Mouse (Mus musculus) intestine, postnatal 0 days (tissue): ENCODE data around the gene Gpr162. TPM values are rescaled to one million over a fixed set of nuclear protein-coding genes. Genes with fewer than 3 reads are reported as not detected.

Experiments
- ATAC-seq: fragments of 200-750 bp; cut with Nextera tagmentation; 2 replicates; pipeline ENCODE4 v1.8.0; 2017; ENCODE audit warnings: mild to moderate bottlenecking, moderate TSS enrichment, moderate library complexity
- H3K27ac ChIP-seq: fragments of 300-500 bp; sonication (generic); 2 replicates; pipeline ENCODE4 v1.5.1; 2014; ENCODE audit warnings: mild to moderate bottlenecking, low read depth, low read length, moderate library complexity
- H3K27me3 ChIP-seq: fragments of 300-500 bp; sonication (generic); replicated peaks from 2 replicates; pipeline ENCODE4 v1.6.1; 2014; ENCODE audit warnings: low read length, mixed read lengths; ENCODE audit not compliant: control insufficient read depth, insufficient read depth
- H3K36me3 ChIP-seq: fragments of 300-500 bp; sonication (generic); 2 replicates; pipeline ENCODE4 v1.6.1; 2014; ENCODE audit warnings: mild to moderate bottlenecking, moderate library complexity; ENCODE audit not compliant: control insufficient read depth, insufficient read depth
- H3K4me1 ChIP-seq: fragments of 300-500 bp; sonication (generic); replicated peaks from 2 replicates; pipeline ENCODE4 v1.6.1; 2014; ENCODE audit warnings: antibody characterized with exemption, low read length, mixed read lengths; ENCODE audit not compliant: control insufficient read depth, insufficient read depth
- H3K4me2 ChIP-seq: fragments of 300-500 bp; sonication (generic); replicated peaks from 2 replicates; pipeline ENCODE4 v1.6.1; 2014; ENCODE audit warnings: low read depth, mild to moderate bottlenecking, moderate library complexity
- H3K4me3 ChIP-seq: fragments of 300-500 bp; sonication (generic); 2 replicates; pipeline ENCODE4 v1.5.1; 2014; ENCODE audit warnings: low read depth, low read length
- H3K9ac ChIP-seq: fragments of 300-500 bp; sonication (generic); 2 replicates; pipeline ENCODE4 v1.6.1; 2014; ENCODE audit warnings: mild to moderate bottlenecking, low read depth, low read length
- H3K9me3 ChIP-seq: fragments of 300-500 bp; sonication (generic); 2 replicates; pipeline ENCODE4 v1.6.1; 2016; ENCODE audit warnings: mixed run types; ENCODE audit not compliant: control insufficient read depth
- CTCF ChIP-seq: sonication (generic); IDR thresholded peaks from 2 replicates; pipeline ENCODE4 v1.5.1; 2016; ENCODE audit warnings: low read depth, mild to moderate bottlenecking, control low read depth, antibody characterized with exemption, moderate library complexity
- WGBS: fragments of 180-500 bp; shearing (Covaris S2); extraction: QIAGEN DNeasy Blood & Tissue Kit; methylation state at CpG from one replicate; pipeline ENCODE4 v1.1.7; 2014; 5-methylcytosine and 5-hydroxymethylcytosine counted together
- polyA plus RNA-seq: library from polyadenylated mRNA; unstranded; fragments of >200 nt; fragmentation: Nextera tagmentation; extraction: Ambion mirVana; gene quantifications from 2 replicates; pipeline ENCODE4 v1.2.1, GENCODE M21; 2015

Gene Gpr162
- polyA plus RNA-seq, 1 experiment from 2014 or later, result 0.46 TPM

DNA sequence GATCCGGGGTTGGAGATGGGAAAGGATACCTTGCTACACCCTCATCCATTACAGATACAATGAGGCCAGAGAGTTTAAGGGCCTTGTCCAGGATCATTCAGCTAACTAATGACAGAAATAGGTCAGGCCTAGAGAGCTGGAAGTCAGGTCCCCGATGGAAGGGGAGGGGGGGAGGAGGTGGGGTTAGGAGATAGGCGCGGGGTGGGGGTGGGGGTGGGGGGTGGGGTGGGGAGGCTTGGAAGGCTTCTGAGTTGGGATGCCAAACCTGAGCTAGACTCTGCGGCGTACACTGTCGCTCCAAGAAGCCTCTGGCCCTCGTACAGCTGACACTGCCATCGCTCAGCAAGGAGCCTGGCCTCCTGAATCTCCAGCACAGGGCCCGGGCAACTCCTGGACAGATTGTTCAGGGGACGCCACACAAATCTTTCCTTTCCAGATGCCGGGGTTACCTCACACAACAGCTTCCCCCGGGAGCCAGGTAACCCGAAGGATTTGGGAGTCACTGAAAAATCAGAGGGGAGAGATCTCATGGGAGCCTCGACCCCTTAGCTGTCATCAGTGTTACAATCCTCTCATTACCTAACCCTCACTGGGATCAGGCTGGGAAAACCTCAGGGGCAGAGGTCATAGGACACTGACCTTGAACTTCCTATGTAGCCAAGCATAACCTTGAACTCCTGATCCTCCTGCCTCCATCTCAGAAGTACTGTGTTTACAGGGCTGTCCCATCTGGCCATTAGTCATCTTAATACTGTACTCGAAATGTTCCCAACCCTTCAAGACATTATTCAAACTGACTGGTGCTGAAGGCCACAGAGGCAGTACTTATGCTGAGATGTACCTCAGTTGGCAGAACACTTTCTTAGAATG, 41.4 kb upstream of the Gpr162 start:
- no peak overlapping the region for H3K4me3 ChIP-seq
- WGBS, result 53% methylated on average over 16 of the region's 16 CpGs
- no peak for ATAC-seq

GRCm38 (mm10) chr6:124904161-124904981, 40.6 kb upstream of the Gpr162 start:
- Histone ChIP-seq H3K27ac (peak overlapping the region; percentile 92), H3K9ac (peak overlapping the region; percentile 58), H3K4me3 (peak overlapping the region; percentile 52), H3K4me1 (no peaks in the 10 kb centered on the region), H3K9me3 (no peaks in the 10 kb centered on the region), H3K27me3 (peaks cover under 1% of the 10 kb centered on the region; the same call in 1 of the 2 replicates), H3K36me3 (no peaks in the 10 kb centered on the region), H3K4me2 (peak overlapping the region; percentile 86)
- peak; percentile 78 for ATAC-seq
- 10% methylated on average over 24 of the region's 24 CpGs for WGBS
- peak; percentile 74 for TF ChIP-seq CTCF

More for the DNA sequence above, 41.4 kb upstream of the Gpr162 start:
- Histone ChIP-seq H3K4me1 (no peaks in the 10 kb centered on the region), H3K27me3 (peaks cover 9% of the 10 kb centered on the region; the same call in 1 of the 2 replicates), H3K4me2 (peak overlapping the region; percentile 86), H3K27ac (peak overlapping the region; percentile 92; the same call in 1 of the 2 replicates), H3K9ac (no peak overlapping the region), H3K36me3 (no peaks in the 10 kb centered on the region), H3K9me3 (no peaks in the 10 kb centered on the region)
- TF ChIP-seq CTCF, result no peak

GRCm38 (mm10) chr6:124903580-124904151, 39.9 kb upstream of the Gpr162 start:
- H3K36me3 ChIP-seq, result no peaks in the 10 kb centered on the region
- H3K9ac ChIP-seq, result peak overlapping the region; percentile 58; the same call in 1 of the 2 replicates
- WGBS, result under 1% methylated on average over 23 of the region's 23 CpGs
- no peaks in the 10 kb centered on the region for H3K4me1 ChIP-seq
- peak; percentile 76 for ATAC-seq
- no peaks in the 10 kb centered on the region for H3K9me3 ChIP-seq
- peak overlapping the region; percentile 86 for H3K4me2 ChIP-seq
- H3K4me3 ChIP-seq, result peak overlapping the region; percentile 52
- peak; percentile 99 for TF ChIP-seq CTCF
- no peaks in the 10 kb centered on the region for H3K27me3 ChIP-seq
- H3K27ac ChIP-seq, result peak overlapping the region; percentile 92

- no peak for ATAC-seq
- H3K27me3 ChIP-seq, result no peaks in the 10 kb centered on the region
- no peaks in the 10 kb centered on the region for H3K36me3 ChIP-seq
- H3K4me1 ChIP-seq, result no peaks in the 10 kb centered on the region
- no peak for TF ChIP-seq CTCF
- no peak overlapping the region for H3K4me3 ChIP-seq
- no peak overlapping the region for H3K27ac ChIP-seq
- H3K4me2 ChIP-seq, result no peak overlapping the region
- no peak overlapping the region for H3K9ac ChIP-seq
- no peaks in the 10 kb centered on the region for H3K9me3 ChIP-seq
Measured at GRCm38 (mm10) chr6:124901851-124902250, 38.1 kb upstream of the Gpr162 start.

GRCm38 (mm10) chr6:124900801-124901480, 37.2 kb upstream of the Gpr162 start:
- Histone ChIP-seq H3K9ac (no peak overlapping the region), H3K36me3 (no peaks in the 10 kb centered on the region), H3K4me2 (no peak overlapping the region), H3K4me3 (no peak overlapping the region), H3K27me3 (no peaks in the 10 kb centered on the region), H3K4me1 (no peaks in the 10 kb centered on the region), H3K27ac (no peak overlapping the region), H3K9me3 (no peaks in the 10 kb centered on the region)
- ATAC-seq, result no peak
- TF ChIP-seq CTCF, result no peak
- 67% methylated on average over 10 of the region's 10 CpGs for WGBS
